Mouse (Mus musculus) olfactory bulb, adult 2 months (tissue): ENCODE measurements around the gene Imp4.

ENCODE experiments used
- CTCF ChIP-seq: fragments of 200-500 bp; IDR thresholded peaks from 2 replicates; pipeline ENCODE4 v1.5.1; 2012; ENCODE audit warnings: low read depth, mild to moderate bottlenecking, low read length, moderate library complexity; ENCODE audit not compliant: insufficient read depth
- POLR2A ChIP-seq: fragments of 200-500 bp; IDR thresholded peaks from 2 replicates; pipeline ENCODE4 v1.6.1; 2012; ENCODE audit warnings: mild to moderate bottlenecking, low read depth, low read length, moderate library complexity; ENCODE audit not compliant: insufficient read depth

- TF ChIP-seq CTCF, result no peak
- TF ChIP-seq POLR2A, result no peak
Measured at GRCm38 (mm10) chr1:34468051-34468450, 28.4 kb downstream of the Imp4 start.
